Mouse (Mus musculus) heart, adult 9 months (tissue): ENCODE data around the gene Spon1.

Source experiments
- DNase-seq, 2 experiments: peaks; one replicate each; pipeline ENCODE4 v3.0.0; 2022; ENCODE audit warnings: low spot score in 2 of 2

Spon1 gene

GRCm38 (mm10) chr7:114088918-114089317, 323.1 kb downstream of the Spon1 start:
- DNase-seq, result no peak

GRCm38 (mm10) chr7:114090231-114090630, 324.4 kb downstream of the Spon1 start:
- no peak for DNase-seq

GRCm38 (mm10) chr7:114090892-114091545, 325.2 kb downstream of the Spon1 start:
- no peak for DNase-seq
